Mouse (Mus musculus): ENCODE data around the gene Nudt2.
"Not testable (repeated sequence)": the region's sequence is repeated elsewhere in the genome, so short reads cannot be mapped to it uniquely, and the experiment has no call there.

Gene Nudt2

DNA sequence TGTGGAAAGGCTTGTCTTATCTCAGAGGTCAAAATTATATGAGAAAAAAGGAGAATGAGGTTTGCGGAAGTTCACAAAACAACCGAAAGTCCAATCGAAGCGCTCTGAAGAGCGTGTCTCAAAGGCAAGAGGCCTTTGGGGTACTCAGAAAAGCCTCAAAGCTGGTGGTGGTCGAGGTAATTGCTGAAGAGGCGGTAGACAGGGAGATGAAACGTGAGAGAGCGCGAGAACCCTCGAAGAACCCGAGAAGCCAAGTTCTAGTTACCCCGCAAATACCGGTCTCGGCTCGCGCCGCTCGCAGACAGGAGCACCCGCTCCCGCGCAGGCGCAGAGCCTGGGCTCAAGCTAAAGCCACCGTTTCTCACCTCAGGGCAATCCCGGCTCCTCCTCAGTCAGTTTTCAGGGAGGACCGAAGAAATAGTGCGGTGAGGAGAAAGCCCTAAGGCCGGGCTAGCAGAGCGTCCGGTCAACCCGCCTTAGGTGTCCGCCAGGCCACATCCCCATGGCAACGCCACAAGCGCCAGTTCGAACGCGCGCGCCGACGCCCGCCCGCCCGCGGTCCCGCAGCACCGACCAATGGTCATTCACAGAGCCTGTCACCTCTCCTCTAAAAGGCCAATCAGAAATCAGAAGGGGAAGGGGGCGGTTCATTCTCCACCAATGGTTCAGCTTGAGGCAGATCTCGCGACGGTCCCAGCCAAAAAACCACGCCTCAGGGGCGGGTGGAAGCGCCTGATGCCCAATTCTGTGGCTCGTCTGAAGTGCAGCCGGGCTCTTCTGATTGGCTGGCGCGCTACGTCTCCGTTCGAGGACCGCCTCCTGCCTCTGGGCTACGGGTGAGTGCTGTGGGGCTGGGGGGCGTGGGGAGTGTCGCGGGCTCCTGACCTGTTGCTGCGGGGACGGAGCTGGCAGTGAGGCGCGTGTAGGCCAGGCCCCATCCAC, at the start of gene Nudt2, which contains the start of gene Kif24:
Gene Nudt2 (plus strand): TSS at position 807 of the 942 bp plus-strand sequence.
Gene Kif24 (minus strand): TSS at position 543 of the 942 bp plus-strand sequence.
- DNase-seq (ENCODE audit: low read depth, low spot score) = peak; percentile 99

DNA sequence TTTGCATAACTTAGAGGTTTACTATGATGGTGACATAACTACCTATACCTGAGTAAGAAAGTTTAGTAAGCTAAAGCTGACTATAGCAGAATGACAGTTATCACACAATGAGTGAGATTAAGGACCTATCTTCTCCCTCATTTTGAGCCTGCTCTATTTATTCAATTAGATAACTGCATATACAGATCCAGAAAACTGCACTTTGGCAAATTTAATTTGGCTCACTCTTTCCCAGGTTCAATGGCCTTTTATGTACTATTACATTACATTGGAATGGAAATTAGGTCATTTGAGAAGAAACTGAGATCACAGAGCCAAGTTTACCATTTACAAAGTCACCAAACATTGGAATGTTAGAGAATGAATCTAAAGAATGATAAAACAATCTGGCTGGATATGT, 48.0 kb upstream of the Nudt2 start:
- no peak for DNase-seq (ENCODE audit: low read depth, low spot score)

DNA sequence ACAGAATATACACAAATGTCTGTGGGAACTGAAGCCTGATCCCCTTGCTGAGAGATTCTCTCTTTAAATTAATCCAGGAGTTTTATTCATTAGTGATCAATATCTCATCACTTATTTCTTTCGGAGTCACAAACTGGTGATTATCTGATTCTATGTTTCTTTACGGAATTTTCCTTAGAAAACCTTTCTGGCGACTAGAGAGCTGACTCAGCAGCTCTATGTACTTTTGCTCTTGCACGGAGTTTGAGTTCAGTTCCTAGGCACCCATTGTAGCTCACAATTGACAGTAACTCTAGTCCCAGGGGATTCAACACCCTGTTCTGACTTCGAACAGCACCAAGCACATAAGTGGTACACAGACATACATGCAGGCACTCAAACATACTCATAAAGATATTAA, 26.0 kb upstream of the Nudt2 start:
- DNase-seq (ENCODE audit: low read depth, low spot score) = no peak

DNA sequence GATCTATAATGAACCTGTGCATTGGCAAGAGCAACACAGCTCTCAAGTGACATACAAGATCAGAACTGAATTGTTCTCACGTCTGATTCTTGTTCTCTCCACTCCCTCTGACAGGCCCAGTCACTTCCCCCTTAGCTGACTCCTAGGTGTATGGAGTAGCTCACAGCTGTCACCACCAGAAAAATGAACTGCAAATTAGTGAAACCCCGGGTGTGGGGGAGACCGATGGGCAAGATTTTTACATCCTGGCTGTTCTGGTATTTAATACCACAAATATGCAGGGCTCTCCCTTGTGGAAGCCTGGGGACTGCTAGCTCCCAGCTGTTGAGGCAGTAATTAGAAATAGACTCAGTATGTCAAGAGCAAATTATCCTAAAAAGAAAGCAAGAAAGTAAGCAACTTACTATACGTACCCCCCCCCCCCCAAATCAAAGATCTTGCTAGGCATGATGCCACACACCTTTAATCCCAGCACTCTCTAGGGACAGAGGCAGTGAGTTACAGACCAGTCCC, 22.1 kb upstream of the Nudt2 start:
- no peak for DNase-seq (ENCODE audit: low read depth, low spot score)

DNA sequence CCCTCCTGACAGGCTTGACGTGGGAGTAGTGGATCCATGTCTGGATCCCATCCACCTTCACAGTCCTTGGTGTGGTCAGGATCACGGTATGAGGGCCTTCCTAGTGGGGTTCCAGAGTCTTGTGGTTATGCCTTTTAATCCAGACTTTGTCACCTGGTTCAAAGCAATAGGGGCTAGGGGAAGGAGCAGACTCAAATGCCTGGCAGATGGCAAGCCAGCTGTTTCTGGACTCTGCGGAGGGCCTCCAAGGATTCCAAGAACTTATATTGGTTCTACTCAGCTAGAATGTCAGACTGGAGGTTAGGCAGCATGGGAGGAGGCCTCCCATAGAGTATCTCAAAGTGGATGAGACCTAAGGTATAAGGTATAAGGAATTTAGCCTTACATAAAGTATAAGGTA, 17.4 kb upstream of the Nudt2 start:
- DNase-seq (ENCODE audit: low read depth, low spot score) = no peak

DNA sequence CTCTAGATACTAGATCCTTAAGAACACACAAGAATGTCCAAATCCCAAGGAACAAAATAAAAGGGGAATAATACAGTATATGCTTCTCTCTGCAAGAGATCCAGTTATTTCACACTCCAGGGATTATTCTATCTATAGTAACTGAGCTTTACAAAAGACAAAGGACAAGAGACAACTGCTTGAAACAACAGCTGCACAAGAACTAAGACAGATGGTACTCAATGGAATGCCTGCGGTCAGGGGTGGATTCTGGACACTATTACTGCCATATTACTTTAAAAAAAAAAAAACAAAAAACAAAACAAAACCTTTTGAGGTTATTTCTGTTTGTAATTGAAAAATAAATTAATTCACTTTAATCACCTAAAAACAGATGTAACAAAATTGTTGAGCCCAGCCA, 4.3 kb upstream of the Nudt2 start:
- no peak for DNase-seq (ENCODE audit: low read depth, low spot score)

DNA sequence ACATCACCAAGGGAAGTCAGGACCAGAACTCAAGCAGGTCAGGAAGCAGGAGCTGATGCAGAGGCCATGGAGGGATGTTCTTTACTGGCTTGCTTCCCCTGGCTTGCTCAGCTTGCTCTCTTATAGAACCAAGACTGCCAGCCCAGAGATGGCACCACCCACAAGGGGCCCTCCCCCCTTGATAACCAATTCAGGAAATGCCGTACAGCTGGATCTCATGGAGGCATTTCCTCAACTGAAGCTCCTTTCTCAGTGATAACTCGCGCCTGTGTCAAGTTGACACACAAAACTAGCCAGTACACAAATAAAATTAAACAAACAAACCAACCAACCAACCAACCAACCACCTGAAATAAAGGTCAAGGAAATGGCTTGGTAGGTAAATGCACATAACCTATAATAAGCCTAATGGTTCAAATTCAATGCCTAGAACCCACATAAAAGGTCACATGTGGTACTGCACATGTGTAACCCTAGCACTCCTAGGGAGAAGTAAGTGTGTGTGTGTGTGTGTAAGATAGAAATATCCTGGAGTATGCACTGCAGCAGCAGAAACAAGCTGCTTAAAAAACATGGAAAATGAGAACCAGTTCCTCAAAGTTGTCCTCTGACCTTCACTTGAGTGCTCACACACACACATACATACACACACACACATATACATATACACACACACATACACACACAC, 1.8 kb upstream of the Nudt2 start:
- not testable (repeated sequence) for DNase-seq (ENCODE audit: low read depth, low spot score)

DNA sequence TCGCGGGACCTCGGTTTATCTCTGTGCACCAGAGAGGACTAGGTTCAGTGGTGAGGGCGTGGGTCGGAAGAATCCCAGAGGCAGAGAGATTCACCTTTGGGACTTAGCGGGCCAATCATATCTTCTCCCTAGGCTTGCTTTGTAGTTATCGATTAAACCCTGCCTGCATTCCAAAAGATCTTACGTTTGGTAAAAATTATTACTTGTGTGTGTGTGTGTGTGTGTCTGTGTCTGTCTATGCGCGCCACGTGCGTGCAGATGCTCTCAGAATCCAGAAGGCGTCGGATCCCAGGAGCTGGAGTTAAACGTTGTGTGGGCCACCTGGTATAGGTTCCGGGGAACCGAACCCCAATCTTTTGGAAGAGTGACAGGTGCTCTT, 325 bp downstream of the Nudt2 start:
- DNase-seq (ENCODE audit: low read depth, low spot score) = no peak

DNA sequence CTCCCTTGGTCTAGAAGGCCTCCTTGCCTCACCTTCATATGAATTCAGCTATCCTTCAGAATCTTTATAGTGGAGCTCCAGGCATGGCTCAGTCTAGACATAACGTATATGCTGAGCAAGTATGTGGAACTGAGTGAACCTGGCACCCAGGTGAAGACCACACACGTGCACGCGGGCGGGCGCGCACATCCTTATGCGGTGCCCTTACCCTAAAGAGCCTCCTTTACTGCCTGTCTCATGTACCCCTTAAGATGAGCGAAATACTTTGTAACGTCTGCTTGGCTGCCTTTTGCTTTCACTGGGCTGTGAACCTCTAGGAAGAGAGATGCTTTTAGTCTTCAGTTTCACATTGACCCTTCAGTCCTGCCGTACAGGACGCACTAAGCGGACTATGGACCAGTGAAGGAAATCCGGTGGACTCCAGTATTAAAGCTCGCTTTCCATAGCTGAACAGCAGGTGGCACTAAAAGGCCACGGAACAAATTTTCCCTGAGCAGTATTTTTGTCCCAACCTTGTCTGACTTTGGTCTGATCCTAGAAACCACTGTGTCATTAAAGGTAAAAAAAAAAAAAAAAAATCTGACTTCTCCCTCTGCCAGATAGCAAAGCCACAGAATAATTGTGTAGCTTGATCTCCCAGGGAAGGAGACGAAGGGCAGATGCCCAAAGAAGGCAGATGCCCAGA, 3.6 kb downstream of the Nudt2 start:
- DNase-seq (ENCODE audit: low read depth, low spot score) = peak; percentile 61

DNA sequence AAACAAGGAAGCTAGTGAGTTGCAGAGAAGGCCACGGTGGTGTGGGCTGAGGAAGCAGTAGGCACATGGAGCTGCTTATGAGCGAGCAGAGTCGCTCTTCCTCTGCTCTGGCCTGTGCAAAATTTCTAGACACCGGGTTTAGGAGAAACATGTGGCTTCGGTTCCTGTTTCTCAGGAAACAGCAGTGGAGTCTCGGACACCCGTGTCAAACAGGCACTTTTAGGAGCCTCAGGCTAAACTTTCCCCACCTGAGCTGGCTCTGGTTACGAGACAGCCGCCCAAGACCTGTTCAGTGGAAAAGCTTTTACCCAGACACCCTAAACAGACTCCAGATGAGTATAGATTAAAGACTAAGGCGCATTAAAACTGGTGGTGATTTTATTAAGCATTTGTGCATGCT, 4.2 kb downstream of the Nudt2 start:
- no peak for DNase-seq (ENCODE audit: low read depth, low spot score)

DNA sequence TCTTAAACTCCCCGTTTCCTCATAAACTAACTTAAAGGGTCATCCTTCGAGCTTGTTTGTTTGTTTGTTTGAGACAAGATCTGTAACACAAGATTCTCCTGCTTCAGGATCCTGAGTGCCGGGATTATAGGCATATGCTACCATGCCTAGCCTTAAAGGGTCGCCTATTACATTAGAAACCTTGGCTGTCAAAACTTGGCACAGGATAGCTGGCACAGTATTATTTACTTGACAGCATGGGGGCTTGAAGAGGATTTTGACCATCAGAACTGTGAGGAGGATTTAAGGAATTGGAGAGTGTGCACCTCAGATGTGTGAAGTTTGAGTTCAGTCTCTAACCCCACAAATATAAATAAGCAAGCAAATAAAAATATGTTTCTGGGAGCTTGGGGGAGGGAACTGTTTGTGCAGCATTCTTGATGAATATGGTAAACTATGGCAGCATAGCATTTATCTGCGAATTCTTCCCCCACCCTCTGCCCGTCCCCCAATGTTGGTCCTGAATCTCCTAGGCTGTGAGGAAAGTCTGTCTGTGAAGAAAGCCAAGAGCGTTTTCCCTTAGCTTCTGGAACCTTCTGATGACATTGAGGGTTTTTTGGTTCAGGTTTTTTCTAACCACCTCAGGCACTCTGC, 5.2 kb downstream of the Nudt2 start:
- DNase-seq (ENCODE audit: low read depth, low spot score) = no peak

DNA sequence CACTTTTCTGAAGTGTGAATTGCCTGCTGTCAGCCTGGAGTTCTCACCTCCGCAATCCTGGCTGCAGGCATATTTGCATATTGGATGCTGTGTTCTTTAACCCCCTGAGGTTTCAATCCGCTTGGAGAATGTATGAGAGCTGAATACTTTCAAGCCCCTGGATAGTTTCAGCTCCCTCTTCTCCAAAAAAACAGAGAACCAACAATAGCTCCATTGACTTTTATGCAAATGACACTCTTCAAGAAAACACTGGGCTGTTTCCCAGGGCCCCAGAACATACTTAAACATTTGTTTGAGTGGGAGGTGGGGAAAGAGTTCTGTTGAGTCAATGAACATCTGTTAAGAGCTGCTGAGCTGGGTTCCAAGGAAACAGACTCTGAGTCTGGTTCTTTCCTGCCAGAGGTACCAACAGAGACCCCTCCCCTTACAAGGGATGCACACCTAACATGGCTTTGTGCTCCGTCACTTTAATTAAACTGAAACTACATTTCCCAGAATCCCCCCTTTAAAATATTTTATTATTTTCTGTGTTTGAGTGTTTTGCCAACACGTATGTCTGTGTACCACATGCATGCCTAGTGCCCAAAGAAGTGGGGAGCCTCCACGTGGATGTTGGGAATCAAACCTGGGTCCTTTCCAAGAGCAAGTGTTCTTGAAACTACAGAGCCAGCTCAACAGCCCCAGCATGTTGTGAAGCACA, 5.9 kb downstream of the Nudt2 start:
- DNase-seq (ENCODE audit: low read depth, low spot score) = no peak

DNA sequence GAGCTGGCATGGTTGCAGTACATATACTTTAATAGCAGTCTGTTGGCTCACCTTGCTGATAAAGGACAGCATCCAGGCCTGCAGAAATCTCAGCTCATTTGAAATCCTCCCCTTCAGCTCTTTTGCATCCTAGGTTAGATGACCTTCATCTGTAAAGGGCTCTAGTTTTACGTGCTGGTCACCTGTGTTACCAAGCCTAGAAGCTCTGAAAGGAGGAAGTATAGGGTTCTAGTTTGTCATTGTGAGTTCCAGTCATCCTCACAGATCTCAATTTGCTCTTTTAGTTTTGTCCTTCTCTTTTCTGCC, 6.4 kb downstream of the Nudt2 start:
- no peak for DNase-seq (ENCODE audit: low read depth, low spot score)

DNA sequence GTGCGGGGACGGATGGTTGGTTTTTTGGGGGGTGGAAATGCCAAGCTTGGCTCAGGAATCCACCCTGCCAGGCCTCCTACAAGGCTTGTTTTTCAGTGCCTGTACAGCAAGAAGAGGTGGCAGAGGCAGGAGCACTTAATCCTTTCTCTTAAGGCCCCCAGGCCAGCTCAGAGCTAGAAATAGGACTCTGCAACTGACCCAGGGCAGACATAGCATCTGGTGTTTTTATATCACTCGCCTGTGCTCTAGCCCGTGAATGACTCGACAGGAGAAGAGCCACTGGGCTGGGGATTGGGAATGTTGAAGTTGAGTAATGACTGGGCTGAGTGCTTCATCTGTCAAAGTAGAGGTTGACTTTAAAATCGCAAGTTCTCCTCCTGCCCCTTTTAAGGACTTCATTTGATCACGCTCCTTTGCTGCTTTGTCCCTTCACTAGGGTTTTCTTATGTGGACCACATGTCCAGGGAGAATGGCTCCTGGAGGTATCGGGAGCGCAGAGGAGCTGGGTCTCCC, 12.8 kb downstream of the Nudt2 start:
- no peak for DNase-seq (ENCODE audit: low read depth, low spot score)

DNA sequence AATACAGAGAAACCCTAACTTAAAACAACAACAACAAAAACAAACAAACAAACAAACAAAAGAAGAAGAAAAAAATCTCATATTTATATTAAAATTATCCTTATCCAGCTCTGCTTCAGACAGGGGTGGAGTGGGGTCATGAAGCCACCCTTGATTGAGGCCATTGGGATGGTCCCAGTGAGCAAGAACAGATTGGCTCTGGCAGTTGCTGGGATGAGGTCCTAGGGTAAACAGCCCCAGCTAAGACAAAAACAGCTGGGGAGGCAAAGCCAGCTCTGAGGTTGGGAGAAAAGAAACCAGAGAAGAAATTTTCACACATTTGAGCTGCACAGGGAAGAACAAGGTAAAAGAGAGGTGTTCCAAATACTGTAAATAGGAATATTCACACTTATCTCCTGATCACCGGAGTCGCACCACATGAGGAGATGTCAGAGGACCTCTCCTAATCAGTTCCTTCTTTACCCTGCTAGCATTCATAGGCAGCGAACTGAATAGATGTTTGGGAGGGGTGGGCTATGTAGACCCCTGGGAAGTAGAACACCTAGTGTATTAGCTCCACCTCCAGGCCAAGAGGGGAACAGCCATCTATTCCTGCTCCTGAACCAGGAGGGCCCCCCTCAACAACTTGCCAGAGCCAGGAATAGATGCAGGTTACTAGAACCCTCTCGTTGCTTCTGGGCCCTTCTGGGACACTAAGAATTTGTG, 14.0 kb downstream of the Nudt2 start:
- no peak for DNase-seq (ENCODE audit: low read depth, low spot score)

DNA sequence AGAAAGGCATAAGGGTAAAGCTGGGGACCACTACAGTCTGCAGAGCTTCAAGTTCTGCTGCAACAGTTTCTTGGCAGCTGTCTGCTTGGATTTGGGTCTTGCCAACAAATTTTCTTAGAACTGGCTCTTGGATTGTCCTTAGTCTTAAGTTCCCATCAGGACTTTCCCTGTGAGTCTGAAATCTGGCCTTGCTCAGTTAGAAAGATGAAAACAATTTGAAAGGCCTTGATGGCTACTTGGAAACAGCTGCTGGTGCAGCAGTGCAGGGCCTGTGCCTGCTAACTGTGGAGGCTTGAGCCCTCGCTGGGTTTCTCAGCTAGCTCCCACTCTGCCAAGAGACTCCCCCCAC, 14.5 kb downstream of the Nudt2 start:
- DNase-seq (ENCODE audit: low read depth, low spot score) = no peak

DNA sequence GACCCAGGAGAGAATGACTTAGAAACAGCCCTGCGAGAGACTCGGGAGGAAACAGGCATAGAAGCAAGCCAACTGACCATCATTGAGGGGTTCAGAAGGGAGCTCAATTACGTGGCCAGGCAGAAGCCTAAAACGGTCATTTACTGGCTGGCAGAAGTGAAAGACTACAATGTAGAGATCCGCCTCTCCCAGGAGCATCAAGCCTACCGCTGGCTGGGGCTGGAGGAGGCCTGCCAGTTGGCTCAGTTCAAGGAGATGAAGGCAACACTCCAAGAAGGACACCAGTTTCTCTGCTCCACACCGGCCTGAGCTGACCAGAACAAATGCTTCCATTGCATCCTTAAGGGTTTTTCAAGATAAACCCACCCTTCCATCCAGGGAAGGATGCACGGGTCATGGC, 15.3 kb downstream of the Nudt2 start:
- no peak for DNase-seq (ENCODE audit: low read depth, low spot score)

DNA sequence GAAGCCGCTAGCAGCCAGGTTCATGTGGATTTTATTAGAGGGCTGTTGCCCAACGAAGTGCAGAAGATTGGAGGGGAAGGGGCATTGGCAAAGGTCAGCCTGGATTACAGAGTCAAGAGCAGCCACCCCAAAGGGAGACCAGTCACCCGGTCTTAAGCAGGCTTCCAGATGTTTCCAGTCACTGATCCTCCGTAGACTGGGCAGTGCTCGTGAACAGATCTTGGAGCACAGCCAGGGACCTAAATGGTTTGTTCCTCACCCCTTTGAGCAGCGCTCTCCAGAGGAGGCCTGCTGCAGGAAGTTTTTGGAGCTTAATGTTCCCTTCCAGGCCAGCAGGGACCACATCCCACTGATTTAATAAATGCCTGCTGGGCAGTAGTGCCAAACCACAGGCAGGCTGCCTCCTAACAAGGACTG, 16.7 kb downstream of the Nudt2 start:
- DNase-seq (ENCODE audit: low read depth, low spot score) = no peak

DNA sequence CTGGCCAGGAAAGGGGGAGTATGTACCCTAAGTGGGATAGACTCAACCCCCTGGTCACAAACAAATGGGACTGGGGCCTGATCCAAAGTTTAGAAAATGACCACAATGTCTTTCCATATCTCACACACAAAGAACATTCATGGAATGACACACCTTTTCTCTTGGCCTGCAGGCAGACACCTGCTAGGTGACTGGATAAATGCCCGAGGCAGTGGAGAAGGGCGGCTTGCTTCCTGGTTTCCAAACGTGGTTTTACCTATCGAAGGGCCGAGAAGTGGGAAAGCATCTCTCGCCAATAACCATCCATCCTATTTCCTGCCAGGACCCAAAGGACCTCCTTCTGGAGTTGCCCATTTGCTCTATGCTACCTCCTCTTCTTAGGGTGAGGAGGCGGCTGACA, 28.0 kb downstream of the Nudt2 start:
- DNase-seq (ENCODE audit: low read depth, low spot score) = no peak

DNA sequence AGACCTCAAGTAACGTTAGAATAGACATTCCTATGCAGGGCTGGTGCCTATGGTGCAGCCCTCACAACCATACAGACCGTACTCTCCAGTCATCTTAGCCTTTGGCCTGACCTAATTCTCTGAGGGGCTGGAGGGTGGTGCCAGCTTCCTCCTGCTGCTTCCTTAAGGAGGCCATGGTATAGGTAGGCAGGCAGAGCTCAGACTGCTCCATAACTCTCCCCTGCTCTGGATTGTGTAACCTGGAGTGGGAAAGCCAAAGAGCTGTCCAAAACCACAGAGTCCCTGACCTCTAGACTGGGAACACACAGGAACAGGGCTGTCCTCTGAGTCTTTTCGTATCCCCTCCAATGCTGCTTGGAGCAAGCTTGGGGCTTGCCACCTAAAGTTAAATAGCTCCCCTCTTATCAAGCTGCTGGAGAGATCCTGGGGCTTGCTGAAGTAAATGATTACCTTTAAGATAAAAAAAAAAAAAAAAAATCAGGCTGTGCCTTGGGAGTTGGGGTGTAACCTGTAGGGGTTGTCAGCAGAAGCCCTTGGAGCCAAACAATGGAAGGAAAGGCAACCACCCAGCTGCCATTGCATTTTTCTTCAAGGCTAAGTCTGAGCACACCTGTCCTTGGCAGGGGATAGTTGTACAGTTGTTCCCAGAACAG, 28.6 kb downstream of the Nudt2 start:
- DNase-seq (ENCODE audit: low read depth, low spot score) = no peak

Data from ES-CJ7 (cell line).